Mouse (Mus musculus) gonadal fat pad, adult 2 months (tissue): ENCODE results near the gene Rfk. TPM values are rescaled to one million over a fixed set of nuclear protein-coding genes. Genes with fewer than 3 reads are reported as not detected.

Experiments
- DNase-seq: peaks from one replicate; pipeline ENCODE4 v3.0.0-alpha.2; 2012; ENCODE audit warnings: low read depth
- polyA plus RNA-seq: library from polyadenylated mRNA; depleted of rRNA; stranded (reverse); fragments of >200 nt; gene quantifications from 2 replicates; pipeline ENCODE4 v1.2.3, GENCODE M21; 2012

Gene Rfk
- polyA plus RNA-seq, 1 experiment, result 42.8 TPM

DNA sequence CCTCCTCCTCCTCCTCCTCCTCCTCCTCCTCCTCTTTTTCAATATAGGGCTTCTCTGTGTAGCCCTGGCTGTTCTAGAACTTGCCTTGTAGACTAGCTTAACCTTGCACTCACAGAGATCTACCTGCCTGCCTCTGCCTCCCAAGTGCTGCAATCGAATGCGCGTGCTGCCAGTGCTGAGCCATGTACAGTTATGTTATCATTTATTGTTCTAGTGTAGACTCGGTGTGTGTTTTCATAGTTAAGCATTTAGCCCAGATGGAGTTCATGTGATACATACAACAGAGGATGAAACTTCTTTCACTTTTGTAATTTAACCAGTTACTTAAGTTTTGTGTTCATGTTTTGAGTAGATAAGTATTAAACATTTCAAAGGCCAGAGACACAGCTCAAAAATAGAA lies 8.8 kb upstream of the Rfk start:
- no peak for DNase-seq

DNA sequence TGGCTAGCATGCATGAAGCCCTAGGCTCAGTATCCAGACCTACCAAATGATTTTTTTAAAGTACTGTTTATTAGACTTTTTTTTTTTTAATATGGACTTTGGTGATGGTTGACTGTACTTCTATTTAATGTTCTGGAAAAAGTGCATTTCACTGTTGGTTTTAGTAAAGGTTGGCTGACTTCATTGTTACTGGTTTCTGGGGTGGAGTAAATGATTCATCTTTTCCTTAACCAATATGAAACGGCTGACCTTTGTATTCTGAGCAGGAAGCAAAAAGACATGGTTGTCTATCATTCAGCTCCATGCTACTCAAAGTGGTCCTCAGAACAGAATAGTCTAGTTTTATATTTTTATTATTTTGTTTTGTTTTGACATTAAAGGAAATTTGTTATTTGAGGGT lies 8.4 kb upstream of the Rfk start:
- no peak for DNase-seq

GRCm38 (mm10) chr19:17386424-17386823 lies 7.4 kb upstream of the Rfk start:
- no peak for DNase-seq

- no peak for DNase-seq
These were observed 5.4 kb upstream of the Rfk start for GRCm38 (mm10) chr19:17388404-17388803.

DNA sequence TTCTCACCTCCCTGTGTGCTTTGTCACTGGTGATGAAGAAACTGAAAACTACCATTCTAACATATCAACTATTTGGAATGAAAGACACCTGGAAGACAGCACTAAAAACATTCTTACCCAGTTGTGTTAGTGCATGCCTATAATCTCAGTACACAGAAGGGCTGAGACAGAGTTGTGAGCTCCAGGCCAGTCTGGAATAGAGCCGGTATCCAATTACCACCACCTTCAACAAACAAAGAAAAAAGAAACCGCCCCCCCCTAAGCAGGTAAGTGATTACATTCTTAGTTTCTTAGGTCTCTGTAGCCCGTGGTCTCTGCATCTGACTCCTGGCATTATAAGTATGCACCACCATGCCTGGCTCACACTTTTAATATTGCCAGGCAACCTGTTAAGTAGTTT lies 977 bp upstream of the Rfk start:
- DNase-seq, result no peak

- no peak for DNase-seq
These were observed 3.0 kb downstream of the Rfk start for GRCm38 (mm10) chr19:17396802-17397201.

DNA sequence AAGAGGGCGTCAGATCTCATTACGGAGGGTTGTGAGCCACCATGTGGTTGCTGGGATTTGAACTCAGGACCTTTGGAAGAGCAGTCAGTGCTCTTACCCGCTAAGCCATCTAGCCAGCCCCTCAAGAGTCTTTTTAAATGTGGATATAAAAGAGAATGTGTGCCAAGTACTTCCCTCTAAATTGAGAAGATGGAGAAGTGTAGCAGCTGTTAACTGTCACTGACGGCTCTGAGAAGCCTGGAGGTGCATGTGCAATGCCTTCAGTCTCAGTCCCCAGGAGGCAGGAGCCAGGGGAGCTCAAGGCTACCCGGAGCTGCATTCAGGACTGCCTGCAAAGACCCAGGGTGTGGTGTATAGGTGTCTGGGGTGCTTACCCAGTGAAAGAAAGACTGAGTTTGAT lies 4.1 kb downstream of the Rfk start:
- DNase-seq, result no peak

GRCm38 (mm10) chr19:17399965-17400364 lies 6.1 kb downstream of the Rfk start:
- no peak for DNase-seq

DNA sequence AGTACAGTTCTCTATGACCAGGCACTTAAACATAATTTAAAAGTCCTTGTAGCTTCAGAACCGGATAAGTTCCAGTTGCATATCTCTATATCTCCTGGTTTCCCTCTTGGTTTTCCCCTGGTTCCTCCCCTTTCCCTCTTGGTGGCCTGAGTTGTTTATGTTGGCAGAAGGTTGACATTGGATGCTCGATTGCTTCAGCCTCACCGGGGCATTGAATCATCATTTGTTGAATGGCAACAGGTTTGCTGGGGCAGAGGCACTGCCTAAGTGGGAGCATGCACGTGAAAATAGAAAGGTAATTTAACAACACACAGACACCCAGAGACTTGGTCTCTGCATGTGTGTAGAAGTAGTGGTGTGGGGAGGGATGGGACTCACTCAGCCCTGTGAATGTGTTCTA lies 6.7 kb downstream of the Rfk start:
- DNase-seq, result peak; percentile 36

DNA sequence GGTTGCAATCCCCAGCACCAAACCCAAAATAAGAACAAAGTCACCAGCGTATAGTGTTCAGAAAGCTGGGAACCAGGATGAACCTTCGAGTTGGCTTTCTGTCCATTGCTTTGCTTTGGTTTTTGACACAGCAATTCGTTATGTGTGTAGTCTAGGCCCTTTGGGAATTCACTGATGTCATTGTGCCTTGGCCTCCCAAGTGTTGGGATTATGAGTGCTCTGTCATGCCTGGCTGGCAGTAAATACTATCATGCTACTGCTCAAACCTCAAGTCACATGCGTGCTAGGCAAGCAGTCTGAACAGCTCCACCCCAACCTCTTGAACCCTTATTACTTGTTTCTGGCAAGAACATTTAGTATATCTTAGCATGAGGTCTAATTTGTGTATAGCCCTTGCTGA lies 9.3 kb downstream of the Rfk start:
- DNase-seq, result no peak

GRCm38 (mm10) chr19:17406823-17407222 lies 13.0 kb downstream of the Rfk start:
- no peak for DNase-seq

- DNase-seq, result no peak
These were observed 14.7 kb downstream of the Rfk start for GRCm38 (mm10) chr19:17408591-17408990.

DNA sequence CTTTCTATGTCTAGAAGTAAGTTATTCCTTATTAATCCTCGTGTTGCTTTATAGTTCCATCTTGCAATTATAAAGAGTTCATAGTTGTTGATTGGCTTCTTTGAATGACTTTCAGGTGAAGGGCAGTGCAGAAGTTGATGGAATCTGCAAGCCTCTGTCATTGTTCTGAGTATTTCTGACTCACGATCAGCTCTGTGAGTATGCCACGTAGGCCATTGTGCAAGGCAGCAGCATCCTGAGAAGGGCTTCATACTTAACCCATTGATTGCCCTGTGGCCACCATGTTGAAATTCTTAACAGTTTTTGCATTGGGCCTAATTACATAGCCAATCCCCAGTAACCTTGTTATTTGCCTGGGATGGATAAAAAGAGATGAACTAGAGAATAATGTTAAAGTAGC lies 15.5 kb downstream of the Rfk start:
- no peak for DNase-seq

DNA sequence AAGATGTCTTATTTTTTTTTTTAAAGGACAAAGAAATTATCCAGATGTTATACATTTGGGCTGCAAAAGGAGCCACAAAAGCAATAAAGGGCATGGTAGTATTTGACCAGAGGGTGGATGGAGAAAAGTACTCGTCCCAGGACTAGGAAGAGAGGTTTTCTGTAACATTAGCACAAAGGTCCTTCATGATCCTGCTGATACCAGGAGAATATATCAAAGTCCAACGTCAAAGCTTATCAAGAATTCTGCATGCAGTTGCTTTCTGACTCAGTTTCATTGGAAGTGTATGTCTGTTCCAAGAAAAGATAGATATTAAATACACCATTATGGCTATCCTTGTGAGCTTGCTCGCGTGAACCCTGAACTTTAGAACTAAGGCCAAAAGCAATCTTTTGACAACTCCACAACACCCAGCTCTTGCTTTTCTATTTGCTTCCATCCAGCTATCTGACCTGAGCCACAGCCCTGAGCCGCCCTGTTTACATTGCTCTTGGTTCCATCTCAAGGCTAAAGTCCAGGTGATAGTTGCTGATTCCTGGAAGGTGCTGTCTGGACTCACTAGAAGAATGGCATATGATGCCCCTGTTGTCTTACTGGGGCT lies 16.7 kb downstream of the Rfk start:
- DNase-seq, result no peak

GRCm38 (mm10) chr19:17412915-17413459 lies 19.1 kb downstream of the Rfk start:
- DNase-seq, result no peak

DNA sequence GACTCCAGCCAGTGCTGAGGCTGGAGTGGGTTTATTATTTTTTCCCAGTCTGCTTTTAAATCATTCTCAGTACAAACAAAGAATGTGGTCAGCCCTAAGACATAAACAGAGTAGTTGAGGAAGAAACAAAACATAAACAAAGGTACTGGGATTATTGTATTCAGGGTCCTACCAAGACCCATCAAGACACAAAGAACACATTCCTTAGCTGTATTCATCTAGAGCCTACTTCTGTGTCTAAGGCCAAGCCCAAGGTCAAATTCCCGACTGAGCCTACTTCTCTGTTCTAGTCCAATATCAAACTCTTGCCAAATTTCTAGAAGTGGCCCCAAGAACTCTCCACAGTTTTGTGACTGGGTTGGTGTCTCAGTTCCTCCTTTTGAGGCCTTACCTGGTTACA lies 24.0 kb downstream of the Rfk start:
- DNase-seq, result no peak

GRCm38 (mm10) chr19:17423306-17423705 lies 29.5 kb downstream of the Rfk start:
- DNase-seq, result no peak

GRCm38 (mm10) chr19:17427824-17428560 lies 34.1 kb downstream of the Rfk start:
- no peak for DNase-seq

GRCm38 (mm10) chr19:17428561-17428914 lies 34.7 kb downstream of the Rfk start:
- DNase-seq, result no peak

- DNase-seq, result no peak
These were observed 42.8 kb downstream of the Rfk start for GRCm38 (mm10) chr19:17436651-17437050.

GRCm38 (mm10) chr19:17439476-17440189 lies 45.8 kb downstream of the Rfk start:
- no peak for DNase-seq

DNA sequence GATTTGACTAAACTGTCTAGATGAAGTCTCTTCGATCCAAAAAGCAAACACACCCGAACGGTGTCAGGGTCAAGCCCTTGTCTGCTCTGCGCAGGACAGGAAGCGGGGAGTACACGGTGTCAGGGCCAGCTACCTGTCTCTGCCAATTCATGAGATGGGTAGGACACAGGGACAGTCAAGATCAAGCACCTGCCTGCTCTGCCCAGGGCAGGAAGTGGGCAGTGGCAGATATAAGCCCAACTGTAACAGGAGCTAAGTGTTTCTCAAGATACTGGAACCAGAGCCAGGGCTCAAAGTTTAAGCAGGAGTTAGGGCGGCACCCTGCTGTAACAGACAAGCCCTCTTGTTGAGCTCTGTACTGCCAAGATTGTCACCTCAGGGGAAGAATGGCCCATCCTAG lies 49.7 kb downstream of the Rfk start:
- peak; percentile 22 for DNase-seq
